Mouse (Mus musculus): ENCODE data around the gene Psmc5. TPM values are rescaled to one million over a fixed set of nuclear protein-coding genes. Genes with fewer than 3 reads are reported as not detected.

The Psmc5 gene
- polyA plus RNA-seq, 1 experiment from 2014 or later, result 241 TPM

DNA sequence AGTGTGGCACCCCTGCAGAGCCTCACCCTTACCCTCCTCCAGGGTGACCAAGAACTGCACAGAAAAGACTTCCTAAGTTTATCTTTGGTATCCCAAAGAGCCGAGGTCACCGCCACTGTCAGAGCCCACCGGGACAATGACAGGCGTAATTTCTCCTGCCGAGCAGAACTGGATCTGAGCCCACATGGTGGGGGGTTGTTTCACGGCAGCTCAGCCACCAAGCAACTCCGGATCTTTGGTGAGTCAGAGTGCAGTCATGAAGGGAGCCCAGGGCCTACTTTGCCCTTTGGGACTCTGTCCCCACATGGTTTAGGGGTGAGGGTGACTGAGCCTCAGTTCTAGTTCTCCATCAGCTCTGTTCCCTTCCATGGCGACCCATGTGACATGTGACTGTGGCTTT, 28.2 kb downstream of the Psmc5 start:
- Histone ChIP-seq H3K9me3 (ENCODE audit: control insufficient read depth, low read depth, low read length) (no peaks in the 10 kb centered on the region), H3K4me1 (ENCODE audit: control insufficient read depth, insufficient read depth, low read length) (no peaks in the 10 kb centered on the region), H3K4me2 (replicated peaks; ENCODE audit: low read depth, low read length) (no peak overlapping the region), H3K9ac (replicated peaks; ENCODE audit: low read depth, low read length) (no peak overlapping the region), H3K27ac (ENCODE audit: low read length) (no peak overlapping the region), H3K27me3 (ENCODE audit: control insufficient read depth, insufficient read depth, low read length) (no peaks in the 10 kb centered on the region), H3K4me3 (ENCODE audit: low read depth, low read length) (no peak overlapping the region), H3K36me3 (ENCODE audit: control insufficient read depth, insufficient read depth, low read length) (no peaks in the 10 kb centered on the region)
- 72% methylated on average over 8 of the region's 8 CpGs for WGBS
- no peak for ATAC-seq (ENCODE audit: insufficient number of reproducible peaks, insufficient read depth, low FRiP score, low read depth)

DNA sequence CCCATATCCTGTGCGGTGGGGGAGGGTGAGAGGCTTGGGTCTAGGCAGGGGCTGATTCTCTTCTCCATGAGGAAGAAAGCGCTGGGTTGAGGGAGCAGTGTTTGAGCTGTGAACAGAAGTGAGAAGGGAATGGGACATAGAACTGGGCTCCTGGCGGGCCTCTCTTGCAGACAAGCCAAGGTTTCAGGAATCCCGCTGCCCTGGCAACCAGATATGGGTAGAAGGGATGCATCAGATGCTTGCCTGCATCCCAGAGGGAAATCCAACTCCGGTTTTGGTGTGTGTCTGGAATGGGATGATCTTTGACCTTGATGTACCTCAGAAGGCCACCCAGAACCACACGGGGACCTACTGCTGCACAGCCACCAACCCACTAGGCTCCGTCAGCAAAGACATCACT, 30.3 kb downstream of the Psmc5 start:
- Histone ChIP-seq H3K4me1 (ENCODE audit: control insufficient read depth, insufficient read depth, low read length) (no peaks in the 10 kb centered on the region), H3K4me3 (ENCODE audit: low read depth, low read length) (no peak overlapping the region), H3K9me3 (ENCODE audit: control insufficient read depth, low read depth, low read length) (no peaks in the 10 kb centered on the region), H3K36me3 (ENCODE audit: control insufficient read depth, insufficient read depth, low read length) (no peaks in the 10 kb centered on the region), H3K9ac (replicated peaks; ENCODE audit: low read depth, low read length) (no peak overlapping the region), H3K27ac (ENCODE audit: low read length) (no peak overlapping the region), H3K4me2 (replicated peaks; ENCODE audit: low read depth, low read length) (no peak overlapping the region), H3K27me3 (ENCODE audit: control insufficient read depth, insufficient read depth, low read length) (no peaks in the 10 kb centered on the region)
- ATAC-seq (ENCODE audit: insufficient number of reproducible peaks, insufficient read depth, low FRiP score, low read depth), result no peak
- 89% methylated on average over 7 of the region's 7 CpGs for WGBS

GRCm38 (mm10) chr11:106286987-106287386, 31.0 kb downstream of the Psmc5 start:
- no peaks in the 10 kb centered on the region for H3K4me1 ChIP-seq (ENCODE audit: control insufficient read depth, insufficient read depth, low read length)
- H3K4me3 ChIP-seq (ENCODE audit: low read depth, low read length), result no peak overlapping the region
- no peaks in the 10 kb centered on the region for H3K27me3 ChIP-seq (ENCODE audit: control insufficient read depth, insufficient read depth, low read length)
- H3K36me3 ChIP-seq (ENCODE audit: control insufficient read depth, insufficient read depth, low read length), result no peaks in the 10 kb centered on the region
- no peaks in the 10 kb centered on the region for H3K9me3 ChIP-seq (ENCODE audit: control insufficient read depth, low read depth, low read length)
- 65% methylated on average over 11 of the region's 11 CpGs for WGBS
- no peak overlapping the region for H3K27ac ChIP-seq (ENCODE audit: low read length)
- H3K9ac ChIP-seq (replicated peaks; ENCODE audit: low read depth, low read length), result no peak overlapping the region
- H3K4me2 ChIP-seq (replicated peaks; ENCODE audit: low read depth, low read length), result no peak overlapping the region
- ATAC-seq (ENCODE audit: insufficient number of reproducible peaks, insufficient read depth, low FRiP score, low read depth), result no peak

- Histone ChIP-seq H3K9me3 (ENCODE audit: control insufficient read depth, low read depth, low read length) (no peaks in the 10 kb centered on the region), H3K27me3 (ENCODE audit: control insufficient read depth, insufficient read depth, low read length) (no peaks in the 10 kb centered on the region), H3K36me3 (ENCODE audit: control insufficient read depth, insufficient read depth, low read length) (no peaks in the 10 kb centered on the region), H3K4me1 (ENCODE audit: control insufficient read depth, insufficient read depth, low read length) (no peaks in the 10 kb centered on the region), H3K9ac (replicated peaks; ENCODE audit: low read depth, low read length) (no peak overlapping the region), H3K27ac (ENCODE audit: low read length) (no peak overlapping the region), H3K4me3 (ENCODE audit: low read depth, low read length) (no peak overlapping the region), H3K4me2 (replicated peaks; ENCODE audit: low read depth, low read length) (no peak overlapping the region)
- no peak for ATAC-seq (ENCODE audit: insufficient number of reproducible peaks, insufficient read depth, low FRiP score, low read depth)
- 48% methylated on average over 8 of the region's 8 CpGs for WGBS
Measured at GRCm38 (mm10) chr11:106289369-106289768, 33.4 kb downstream of the Psmc5 start.

GRCm38 (mm10) chr11:106290376-106290775, 34.4 kb downstream of the Psmc5 start:
- H3K27ac ChIP-seq (ENCODE audit: low read length), result no peak overlapping the region
- no peak overlapping the region for H3K9ac ChIP-seq (replicated peaks; ENCODE audit: low read depth, low read length)
- H3K27me3 ChIP-seq (ENCODE audit: control insufficient read depth, insufficient read depth, low read length), result no peaks in the 10 kb centered on the region
- no peak for ATAC-seq (ENCODE audit: insufficient number of reproducible peaks, insufficient read depth, low FRiP score, low read depth)
- H3K36me3 ChIP-seq (ENCODE audit: control insufficient read depth, insufficient read depth, low read length), result no peaks in the 10 kb centered on the region
- no peaks in the 10 kb centered on the region for H3K4me1 ChIP-seq (ENCODE audit: control insufficient read depth, insufficient read depth, low read length)
- WGBS, result 87% methylated on average over 5 of the region's 5 CpGs
- H3K4me3 ChIP-seq (ENCODE audit: low read depth, low read length), result no peak overlapping the region
- H3K4me2 ChIP-seq (replicated peaks; ENCODE audit: low read depth, low read length), result no peak overlapping the region
- no peaks in the 10 kb centered on the region for H3K9me3 ChIP-seq (ENCODE audit: control insufficient read depth, low read depth, low read length)

DNA sequence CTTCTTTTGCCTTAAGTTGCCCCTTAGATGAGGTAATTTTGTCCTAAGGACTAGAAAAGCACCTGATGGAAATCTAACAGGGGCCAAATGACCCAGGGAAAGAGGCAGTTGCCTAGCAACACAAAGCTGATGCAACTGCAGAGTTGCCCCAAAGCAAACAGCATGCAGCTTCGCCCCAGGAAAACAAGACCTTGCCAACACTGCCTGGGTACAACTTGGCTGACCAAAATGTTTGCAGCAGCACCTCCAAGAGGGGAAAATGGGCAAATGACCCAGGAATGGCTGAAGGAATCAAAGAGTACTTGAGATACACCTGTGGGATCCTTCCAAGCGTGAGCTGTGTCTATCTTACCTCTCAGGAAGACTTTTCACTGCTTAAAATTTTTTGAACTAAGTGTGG, 35.9 kb downstream of the Psmc5 start:
- WGBS, result 86% methylated on average over 2 of the region's 2 CpGs
- ATAC-seq (ENCODE audit: insufficient number of reproducible peaks, insufficient read depth, low FRiP score, low read depth), result no peak
- H3K4me3 ChIP-seq (ENCODE audit: low read depth, low read length), result no peak overlapping the region
- no peaks in the 10 kb centered on the region for H3K4me1 ChIP-seq (ENCODE audit: control insufficient read depth, insufficient read depth, low read length)
- no peak overlapping the region for H3K4me2 ChIP-seq (replicated peaks; ENCODE audit: low read depth, low read length)
- no peaks in the 10 kb centered on the region for H3K9me3 ChIP-seq (ENCODE audit: control insufficient read depth, low read depth, low read length)
- H3K9ac ChIP-seq (replicated peaks; ENCODE audit: low read depth, low read length), result no peak overlapping the region
- H3K27me3 ChIP-seq (ENCODE audit: control insufficient read depth, insufficient read depth, low read length), result no peaks in the 10 kb centered on the region
- no peak overlapping the region for H3K27ac ChIP-seq (ENCODE audit: low read length)
- H3K36me3 ChIP-seq (ENCODE audit: control insufficient read depth, insufficient read depth, low read length), result no peaks in the 10 kb centered on the region

DNA sequence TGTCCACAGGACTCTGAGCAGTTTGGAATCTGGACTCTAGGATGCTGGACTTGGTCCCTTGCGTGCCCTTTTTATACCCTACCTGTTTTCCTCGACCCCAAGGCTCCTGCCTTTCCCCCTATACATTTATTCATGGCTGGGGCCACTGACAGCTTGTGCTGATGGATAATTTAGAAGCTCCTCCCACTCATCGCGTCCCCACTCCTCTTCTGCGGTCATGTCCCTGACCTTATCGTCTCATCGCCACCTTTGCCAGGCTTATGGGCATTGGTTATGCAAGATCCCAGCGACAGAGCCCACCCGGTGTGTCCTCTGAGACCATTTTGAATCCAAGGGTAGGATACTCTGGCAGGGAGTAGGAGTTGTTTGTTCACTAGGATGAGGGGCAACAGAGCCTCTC, 45.8 kb downstream of the Psmc5 start, which contains the start of gene Gh:
Gh (minus strand) TSS at position 101 of the 400 bp plus-strand sequence.
- Histone ChIP-seq H3K9me3 (ENCODE audit: control insufficient read depth, low read depth, low read length) (no peaks in the 10 kb centered on the region), H3K27me3 (ENCODE audit: control insufficient read depth, insufficient read depth, low read length) (no peaks in the 10 kb centered on the region), H3K4me2 (replicated peaks; ENCODE audit: low read depth, low read length) (no peak within 1 kb of the TSS), H3K4me3 (ENCODE audit: low read depth, low read length) (no peak within 1 kb of the TSS), H3K9ac (replicated peaks; ENCODE audit: low read depth, low read length) (no peak within 1 kb of the TSS), H3K36me3 (ENCODE audit: control insufficient read depth, insufficient read depth, low read length) (no peaks in the 10 kb centered on the region), H3K27ac (ENCODE audit: low read length) (no peak within 1 kb of the TSS), H3K4me1 (ENCODE audit: control insufficient read depth, insufficient read depth, low read length) (no peaks in the 10 kb centered on the region)
- 79% methylated on average over 9 of the region's 9 CpGs for WGBS
- ATAC-seq (ENCODE audit: insufficient number of reproducible peaks, insufficient read depth, low FRiP score, low read depth), result no peak

DNA sequence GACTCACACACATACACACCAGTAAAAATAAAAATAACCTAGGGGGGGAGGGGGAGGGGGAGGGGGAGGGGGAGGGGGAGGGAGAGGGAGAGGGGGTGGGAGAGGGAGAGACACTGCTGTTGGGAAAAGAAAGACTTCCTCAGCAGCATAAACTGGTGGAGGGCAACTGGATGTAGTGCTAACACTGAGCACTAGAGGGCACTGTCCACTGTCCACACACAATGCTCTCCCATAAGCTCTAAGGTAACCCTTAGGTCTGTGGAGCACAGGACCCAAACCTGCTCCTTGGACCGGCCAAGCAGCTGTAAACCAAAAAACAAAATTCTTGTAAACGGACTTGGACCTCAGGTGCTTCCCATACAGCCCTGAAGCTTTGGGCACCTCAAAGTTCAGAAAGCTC, 46.7 kb downstream of the Psmc5 start:
- Histone ChIP-seq H3K9ac (replicated peaks; ENCODE audit: low read depth, low read length) (no peak overlapping the region), H3K36me3 (ENCODE audit: control insufficient read depth, insufficient read depth, low read length) (no peaks in the 10 kb centered on the region), H3K9me3 (ENCODE audit: control insufficient read depth, low read depth, low read length) (no peaks in the 10 kb centered on the region), H3K4me1 (ENCODE audit: control insufficient read depth, insufficient read depth, low read length) (no peaks in the 10 kb centered on the region), H3K27me3 (ENCODE audit: control insufficient read depth, insufficient read depth, low read length) (no peaks in the 10 kb centered on the region), H3K27ac (ENCODE audit: low read length) (no peak overlapping the region), H3K4me2 (replicated peaks; ENCODE audit: low read depth, low read length) (no peak overlapping the region), H3K4me3 (ENCODE audit: low read depth, low read length) (no peak overlapping the region)
- WGBS, result 8% methylated on average over 2 of the region's 2 CpGs
- ATAC-seq (ENCODE audit: insufficient number of reproducible peaks, insufficient read depth, low FRiP score, low read depth), result no peak; the same call in 1 of the 2 replicates

DNA sequence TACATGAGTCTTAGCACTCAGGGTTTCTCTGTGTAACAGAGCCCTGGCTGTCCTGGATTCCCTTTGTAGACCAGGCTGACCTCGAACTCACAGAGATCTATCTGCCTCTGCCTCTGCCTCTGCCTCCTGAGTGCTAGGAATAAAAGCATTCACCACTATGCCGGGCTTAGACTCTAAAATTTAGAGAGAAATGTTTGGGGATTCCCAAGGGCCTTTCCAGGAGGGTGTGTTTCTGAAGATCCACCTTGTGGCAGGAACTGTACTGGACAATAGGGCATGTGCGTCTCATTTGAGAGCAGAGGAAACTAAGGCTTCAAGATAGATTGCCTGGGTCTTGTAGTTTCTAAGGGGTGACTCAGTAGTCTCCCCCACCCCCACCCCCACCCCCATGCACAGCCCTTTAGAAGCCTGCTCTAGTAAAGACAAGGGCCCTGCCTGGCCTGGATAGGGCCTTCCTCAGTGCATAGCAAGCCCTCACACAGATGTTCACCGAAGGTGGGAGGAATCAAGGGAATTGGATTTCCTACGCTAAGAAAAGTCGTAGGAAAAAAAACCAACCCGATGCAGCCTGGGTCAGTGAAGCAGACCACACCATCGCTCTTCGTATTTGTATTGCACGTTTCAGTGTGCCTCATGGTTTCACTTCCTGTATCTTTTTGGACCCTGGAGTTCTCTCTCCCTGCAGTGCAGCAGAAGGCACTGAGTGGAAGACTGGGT, 49.6 kb downstream of the Psmc5 start:
- Histone ChIP-seq H3K9me3 (ENCODE audit: control insufficient read depth, low read depth, low read length) (no peaks in the 10 kb centered on the region), H3K27me3 (ENCODE audit: control insufficient read depth, insufficient read depth, low read length) (no peaks in the 10 kb centered on the region), H3K36me3 (ENCODE audit: control insufficient read depth, insufficient read depth, low read length) (no peaks in the 10 kb centered on the region), H3K4me2 (replicated peaks; ENCODE audit: low read depth, low read length) (no peak overlapping the region), H3K4me1 (ENCODE audit: control insufficient read depth, insufficient read depth, low read length) (no peaks in the 10 kb centered on the region), H3K4me3 (ENCODE audit: low read depth, low read length) (no peak overlapping the region), H3K27ac (ENCODE audit: low read length) (no peak overlapping the region), H3K9ac (replicated peaks; ENCODE audit: low read depth, low read length) (no peak overlapping the region)
- WGBS, result 73% methylated on average over 10 of the region's 10 CpGs
- no peak for ATAC-seq (ENCODE audit: insufficient number of reproducible peaks, insufficient read depth, low FRiP score, low read depth)

All from stomach, embryonic 14.5 days (tissue).